Mouse (Mus musculus) heart, adult 2 months (tissue): Measurements from ENCODE around the gene Cc2d2a.

Source experiments
- EP300 ChIP-seq: fragments of 200-500 bp; IDR thresholded peaks from 2 replicates; pipeline ENCODE4 v1.6.1; 2011; ENCODE audit warnings: low read depth, low read length, control low read depth; ENCODE audit not compliant: insufficient read depth
- POLR2A ChIP-seq: fragments of 200-500 bp; IDR thresholded peaks from 2 replicates; pipeline ENCODE4 v1.6.1; 2011; ENCODE audit warnings: mild to moderate bottlenecking, low read depth, low read length, control low read depth; ENCODE audit not compliant: insufficient read depth

DNA sequence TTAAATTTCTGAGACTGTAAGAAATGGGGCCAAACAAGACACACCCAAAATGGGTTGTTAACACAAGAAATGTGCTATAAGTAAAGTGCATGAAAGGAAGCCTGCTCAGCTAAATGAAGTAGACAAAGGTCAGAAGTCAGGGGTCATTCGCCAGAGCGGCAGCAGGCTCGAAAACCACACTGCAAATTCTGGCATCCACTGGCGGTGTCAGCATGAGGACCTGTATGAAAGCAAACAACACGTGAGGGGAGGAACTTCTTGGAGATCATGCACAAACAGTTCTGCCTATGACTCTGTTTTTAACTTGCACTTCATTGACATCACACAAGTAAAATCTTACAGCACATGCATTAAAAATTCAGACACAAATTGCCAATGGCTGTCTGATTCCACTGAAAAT lies 83.0 kb downstream of the Cc2d2a start:
- no peak for TF ChIP-seq POLR2A
- TF ChIP-seq EP300: no peak
